Mouse (Mus musculus) heart, adult 9 months (tissue): ENCODE results near the gene Fgf11.

ENCODE experiments used
- DNase-seq, 2 experiments: peaks; one replicate each; pipeline ENCODE4 v3.0.0; 2022; ENCODE audit warnings: low spot score in 2 of 2

The Fgf11 gene

GRCm38 (mm10) chr11:69784793-69785272 lies 16.8 kb downstream of the Fgf11 start:
- peak; percentile 74 to 80 for DNase-seq

GRCm38 (mm10) chr11:69781828-69782227 lies 19.8 kb downstream of the Fgf11 start:
- DNase-seq: no peak

DNA sequence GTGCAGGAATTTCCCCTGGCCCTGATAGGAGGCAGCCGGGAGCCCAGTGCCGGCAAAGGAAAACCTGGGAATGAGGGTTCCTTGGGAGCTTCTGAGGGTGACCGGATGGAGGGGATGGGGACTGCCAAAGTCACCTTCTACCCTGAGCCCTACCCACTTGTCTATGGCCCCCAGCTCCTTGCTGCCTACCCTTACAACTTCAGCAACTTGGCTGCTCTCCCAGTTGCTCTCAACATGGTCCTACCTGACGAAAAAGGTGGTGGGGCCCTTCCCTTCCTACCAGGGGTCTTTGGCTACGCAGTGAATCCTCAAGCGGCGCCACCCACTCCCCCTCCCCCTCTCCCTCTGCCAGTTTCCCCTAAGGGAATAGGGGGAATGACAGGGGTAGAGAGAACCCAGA lies 22.7 kb downstream of the Fgf11 start:
- no peak for DNase-seq

- DNase-seq: no peak
These were observed 23.2 kb downstream of the Fgf11 start for GRCm38 (mm10) chr11:69778258-69778982.

GRCm38 (mm10) chr11:69777504-69778257 lies 24.0 kb downstream of the Fgf11 start:
- no peak for DNase-seq

GRCm38 (mm10) chr11:69776488-69776887 lies 25.2 kb downstream of the Fgf11 start:
- DNase-seq: no peak

DNA sequence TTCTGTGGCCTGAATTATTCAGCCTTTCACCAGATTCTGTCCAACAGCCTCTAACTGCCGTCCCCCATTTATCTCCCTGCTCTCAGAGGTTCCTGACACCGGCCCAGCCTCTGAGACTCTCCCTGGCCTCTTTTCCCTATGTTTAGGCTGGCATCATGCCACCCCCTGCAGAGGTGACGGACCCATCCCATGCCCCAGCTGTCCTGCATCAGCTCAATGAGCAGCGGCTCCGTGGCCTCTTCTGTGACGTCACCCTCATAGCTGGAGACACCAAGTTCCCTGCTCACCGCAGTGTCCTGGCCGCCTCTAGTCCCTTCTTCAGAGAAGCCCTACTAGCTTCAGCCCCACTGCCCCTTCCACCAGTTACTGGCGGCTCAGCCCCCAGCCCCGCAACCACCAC lies 25.9 kb downstream of the Fgf11 start:
- DNase-seq: no peak

- DNase-seq: no peak
These were observed 26.7 kb downstream of the Fgf11 start for GRCm38 (mm10) chr11:69774961-69775360.

DNA sequence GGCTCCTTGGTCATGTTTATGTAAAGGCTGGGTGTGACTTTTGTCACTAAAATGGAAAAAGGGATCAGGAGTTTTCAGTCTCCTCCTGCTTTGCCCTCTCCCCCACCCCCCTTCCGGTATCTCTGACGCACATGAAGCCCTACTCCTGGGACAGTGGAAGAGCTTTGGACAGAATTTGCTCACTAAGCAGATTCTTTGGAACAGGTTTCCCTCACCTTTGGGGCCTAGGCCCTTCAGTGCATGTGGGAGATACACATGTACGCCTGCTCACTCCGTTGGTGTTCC lies 34.1 kb downstream of the Fgf11 start:
- DNase-seq: peak; percentile 33 to 45

GRCm38 (mm10) chr11:69766872-69767624 lies 34.6 kb downstream of the Fgf11 start:
- DNase-seq: no peak

DNA sequence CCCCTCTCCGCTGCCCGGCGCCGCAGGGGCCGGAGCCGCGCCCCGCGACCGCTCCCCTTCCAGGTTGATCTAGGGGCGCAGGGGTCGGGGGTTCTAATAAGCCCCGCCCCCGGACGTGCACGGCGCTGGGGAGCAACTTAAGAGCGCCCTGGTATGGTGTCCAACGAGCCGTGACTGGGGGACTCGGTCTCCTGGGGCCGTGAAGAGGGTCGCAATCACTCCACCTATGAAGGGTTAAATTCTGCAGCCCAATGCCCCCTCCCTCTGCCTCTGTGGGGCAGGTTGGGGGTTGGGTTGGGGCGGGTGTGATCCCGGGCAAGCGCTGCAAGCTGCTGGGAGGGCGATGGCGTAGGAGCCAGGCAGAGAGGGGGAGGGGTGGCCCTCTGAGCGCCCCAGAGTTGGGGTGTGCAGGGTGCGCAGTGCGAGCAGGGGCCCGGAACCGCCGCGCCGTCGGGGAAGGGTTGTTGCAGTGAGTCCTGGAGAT lies 35.5 kb downstream of the Fgf11 start:
- peak; percentile 76 to 77 for DNase-seq

DNA sequence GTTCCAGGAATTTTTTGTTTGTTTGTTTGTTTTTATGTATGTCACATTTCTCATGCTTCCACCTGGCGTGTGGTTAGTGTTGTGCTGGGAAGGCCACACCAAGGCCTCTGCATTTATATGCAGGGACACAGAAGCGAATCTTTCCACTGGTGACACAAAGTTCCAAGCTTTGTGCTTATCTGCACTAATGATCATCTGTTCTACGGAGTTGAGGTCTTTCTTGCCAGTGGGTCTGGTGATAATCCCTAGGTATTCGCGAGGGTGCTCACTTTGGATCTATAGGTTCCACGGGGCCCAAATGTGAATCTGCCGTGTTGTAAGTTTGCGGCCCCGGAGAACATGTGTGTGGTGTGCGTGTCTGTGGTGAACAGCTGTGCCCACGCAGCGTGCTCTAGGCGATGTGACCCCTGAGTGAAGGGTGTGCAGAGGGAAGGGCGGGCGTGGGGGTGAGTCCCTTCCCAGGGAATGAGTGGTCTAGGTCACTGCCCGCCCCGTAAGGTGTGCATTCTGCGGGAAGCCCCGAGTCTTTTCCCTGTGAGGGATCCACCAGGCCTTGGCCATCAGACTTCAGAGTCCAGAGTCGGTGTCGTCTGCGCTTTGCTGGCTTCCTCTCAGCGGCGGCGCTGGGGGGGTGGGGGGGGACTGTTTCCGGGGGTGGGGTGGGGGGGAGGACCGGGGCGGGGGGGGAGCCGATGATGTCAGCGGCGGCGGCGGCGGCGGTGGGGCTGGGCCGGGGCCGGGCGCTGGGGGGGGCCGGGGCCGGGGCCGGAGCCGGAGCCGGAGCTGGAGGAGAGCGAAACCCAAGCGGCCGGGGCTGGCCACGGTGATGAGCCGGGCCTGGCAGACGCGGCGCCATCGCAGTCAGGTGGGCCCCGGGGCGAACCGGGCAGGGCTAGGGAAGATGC lies 36.2 kb downstream of the Fgf11 start, which contains the start of gene Zbtb4:
Gene Zbtb4 (plus strand): TSS at position 692 of the 905 bp plus-strand sequence.
- peak; percentile 49 to 50 for DNase-seq

DNA sequence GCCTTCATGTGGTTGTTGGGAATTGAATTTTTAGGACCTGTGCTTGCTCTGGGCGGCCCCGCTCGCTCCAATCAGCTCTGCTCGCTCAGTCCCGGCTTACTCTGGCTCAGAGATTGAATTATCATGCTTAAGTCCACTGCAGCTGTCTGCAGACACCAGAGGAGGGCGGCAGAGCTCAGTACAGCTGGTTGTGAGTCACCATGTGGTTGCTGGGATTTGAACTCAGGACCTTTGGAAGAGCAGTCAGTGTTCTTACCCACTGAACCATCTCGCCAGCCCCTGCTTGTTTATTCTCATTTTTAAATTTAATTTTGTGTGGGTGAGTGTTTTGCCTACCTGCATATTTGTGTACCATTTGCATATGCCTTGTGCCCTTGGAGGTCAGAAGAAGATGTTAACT lies 38.1 kb downstream of the Fgf11 start:
- DNase-seq: no peak

- DNase-seq: no peak
These were observed 39.8 kb downstream of the Fgf11 start, which contains the start of gene Slc35g3 for GRCm38 (mm10) chr11:69761868-69762267. Gene Slc35g3 (minus strand): TSS chr11:69761968.

- DNase-seq: no peak
These were observed 40.8 kb downstream of the Fgf11 start for GRCm38 (mm10) chr11:69760901-69761200.

GRCm38 (mm10) chr11:69760160-69760900 lies 41.3 kb downstream of the Fgf11 start:
- no peak for DNase-seq

- peak; percentile 92 to 94 for DNase-seq
These were observed 42.5 kb downstream of the Fgf11 start for GRCm38 (mm10) chr11:69758971-69759721.

GRCm38 (mm10) chr11:69758478-69758970 lies 43.1 kb downstream of the Fgf11 start, which contains the start of gene Polr2a:
Gene Polr2a (minus strand): TSS chr11:69758637.
- DNase-seq: peak; percentile 98

DNA sequence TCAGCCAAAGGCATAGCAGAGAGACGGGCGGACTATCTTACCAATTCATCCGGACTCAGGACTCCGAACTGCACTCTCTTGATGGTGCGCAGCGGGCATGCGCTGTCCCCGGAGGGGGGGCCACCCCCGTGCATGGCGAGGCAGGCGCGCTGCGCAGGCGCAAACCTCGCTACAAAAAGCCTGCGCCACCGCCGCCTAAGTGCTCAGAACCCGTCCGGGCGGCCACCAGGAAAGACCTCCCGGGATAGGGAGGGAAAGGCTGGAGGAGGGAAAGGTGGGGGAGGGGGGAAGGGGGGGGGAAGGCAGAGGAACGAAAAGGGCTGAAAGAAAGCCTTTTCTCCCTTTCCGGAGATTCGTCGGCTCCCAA lies 43.6 kb downstream of the Fgf11 start:
- DNase-seq: peak; percentile 98 to 99
